Mouse (Mus musculus) mouse trophoblast stem cell (cell line): ENCODE measurements around the gene Aqp2.

Experiments used
- in situ Hi-C, 2 experiments: fragments of 300-500 bp; cut with MseI, MboI; formaldehyde crosslinking; loops; 2 replicates in 1 of 2; 3 replicates in 1 of 2; pipeline ENCODE4 v1.15.1; 2025

The Aqp2 gene

GRCm38 (mm10) chr15:99615246-99615645 is 36.4 kb downstream of the Aqp2 start:
- in situ Hi-C loops, result no loop called here

GRCm38 (mm10) chr15:99618595-99618994 is 39.7 kb downstream of the Aqp2 start:
- in situ Hi-C loops, result no loop called here

- in situ Hi-C loops, result no loop called here
Observed at GRCm38 (mm10) chr15:99619821-99620220, 41.0 kb downstream of the Aqp2 start.

DNA sequence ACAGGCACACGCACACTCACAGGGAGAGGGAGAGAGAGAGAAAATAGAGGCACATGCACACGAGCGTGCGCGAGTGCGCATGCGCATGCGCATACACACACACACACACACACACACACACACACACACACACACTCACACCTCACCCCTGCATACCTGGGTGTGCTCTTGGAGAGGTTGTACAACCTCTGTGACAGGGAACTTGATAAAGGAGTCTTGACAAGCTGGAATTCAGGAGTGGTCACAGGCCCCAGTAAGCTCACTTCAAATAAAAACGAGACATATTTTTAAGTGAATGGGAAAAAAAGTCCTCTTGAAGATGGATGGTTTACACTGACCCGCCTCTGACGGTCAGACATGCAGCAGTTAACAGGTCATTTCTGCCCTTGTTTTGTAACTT is 43.2 kb downstream of the Aqp2 start:
- in situ Hi-C loops, result no loop called here

GRCm38 (mm10) chr15:99631618-99632017 is 52.8 kb downstream of the Aqp2 start:
- in situ Hi-C loops, result no loop called here
